Mouse (Mus musculus): Measurements from ENCODE around the gene Cnnm3.

DNA sequence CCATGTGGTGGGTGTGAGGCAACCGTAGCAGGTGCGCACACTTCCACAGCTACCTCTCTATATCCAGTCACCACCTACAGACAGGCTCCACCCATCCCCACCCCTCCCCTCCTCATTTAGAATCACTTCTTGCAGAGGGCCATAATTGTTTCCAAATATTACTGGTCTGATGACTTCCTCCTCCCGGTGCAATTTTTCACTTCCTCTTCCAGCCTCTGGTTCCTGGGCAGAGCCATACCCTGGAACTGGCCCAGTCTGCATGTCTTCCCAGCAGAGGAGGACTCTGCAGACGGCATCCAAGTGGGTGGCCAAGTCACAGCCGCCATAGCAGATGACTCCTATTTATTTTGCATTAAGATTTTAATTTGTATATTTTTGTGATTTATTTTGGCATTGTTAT is 3.4 kb upstream of the Cnnm3 start:
- no peak for TF ChIP-seq HCFC1 (IDR thresholded peaks at IDR 0.05; ENCODE audit: borderline replicate concordance, insufficient read depth, low read length)
- no peak for TF ChIP-seq ZC3H11A (IDR thresholded peaks at IDR 0.05; ENCODE audit: borderline replicate concordance, low read depth, low read length)
- no peak for TF ChIP-seq ZNF384 (IDR thresholded peaks at IDR 0.05; ENCODE audit: low read depth, low read length)
- no peak for TF ChIP-seq CHD2 (IDR thresholded peaks at IDR 0.05; ENCODE audit: low read depth, low read length)
- TF ChIP-seq MAFK (IDR thresholded peaks at IDR 0.05; ENCODE audit: insufficient read depth, low read depth, low read length) = no peak
